Mouse (Mus musculus): Measurements from ENCODE around the gene Fam71d.

Gene Fam71d

GRCm38 (mm10) chr12:78769031-78769713 lies 77.8 kb downstream of the Fam71d start:
- no peak for DNase-seq (ENCODE audit: low read depth, low spot score)

- peak; percentile 21 for DNase-seq (ENCODE audit: low read depth, low spot score)
Observed at GRCm38 (mm10) chr12:78773211-78773610, 81.9 kb downstream of the Fam71d start.

- no peak for DNase-seq (ENCODE audit: low read depth, low spot score)
Observed at GRCm38 (mm10) chr12:78777916-78778315, 86.6 kb downstream of the Fam71d start.

GRCm38 (mm10) chr12:78778423-78779067 lies 87.2 kb downstream of the Fam71d start:
- no peak for DNase-seq (ENCODE audit: low read depth, low spot score)

Measured in skeletal muscle tissue, adult 2 months (tissue).